Mouse (Mus musculus): ENCODE measurements around the gene Serpini1.

DNA sequence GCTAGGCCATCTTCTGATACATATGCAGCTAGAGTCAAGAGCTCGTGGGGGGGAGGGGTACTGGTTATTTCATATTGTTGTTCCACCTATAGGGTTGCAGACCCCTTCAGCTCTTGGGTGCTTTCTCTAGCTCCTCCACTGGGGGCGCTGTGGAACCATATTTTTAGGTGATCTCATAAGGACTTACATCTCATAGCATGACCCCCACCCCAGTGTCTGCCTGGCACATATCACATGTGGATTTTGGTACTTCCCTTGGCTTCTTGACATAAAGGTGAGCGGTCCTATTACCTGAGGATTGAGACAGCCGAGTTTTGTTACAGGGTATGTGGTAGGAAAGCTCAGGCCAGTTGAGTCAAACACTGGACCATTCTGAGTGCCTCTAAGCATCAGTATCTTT is 22.0 kb downstream of the Serpini1 start:
- TF ChIP-seq CTCF (IDR thresholded peaks at IDR 0.05; ENCODE audit: extremely low read depth, insufficient read depth, low read length) (no peak), POLR2A (IDR thresholded peaks at IDR 0.05; ENCODE audit: extremely low read depth, insufficient read depth, low read length) (no peak)

All from cortical plate, adult 2 months (tissue).